Mouse (Mus musculus) large intestine, adult 2 months (tissue): ENCODE measurements around the gene Disp1. TPM values are rescaled to one million over a fixed set of nuclear protein-coding genes. Genes with fewer than 3 reads are reported as not detected.

ENCODE experiments used
- DNase-seq: peaks from one replicate; pipeline ENCODE4 v3.0.0-alpha.2; 2012; ENCODE audit warnings: low read depth, low spot score
- WGBS: fragments of 180-500 bp; shearing (Covaris S2); methylation state at CpG from one replicate; pipeline ENCODE4 v1.1.7; 2018; 5-methylcytosine and 5-hydroxymethylcytosine counted together
- polyA plus RNA-seq: library from polyadenylated mRNA; depleted of rRNA; stranded (reverse); fragments of >200 nt; gene quantifications from 2 replicates; pipeline ENCODE4 v1.2.3, GENCODE M21; 2012

Disp1 gene
- polyA plus RNA-seq, 1 experiment: 5.2 TPM

DNA sequence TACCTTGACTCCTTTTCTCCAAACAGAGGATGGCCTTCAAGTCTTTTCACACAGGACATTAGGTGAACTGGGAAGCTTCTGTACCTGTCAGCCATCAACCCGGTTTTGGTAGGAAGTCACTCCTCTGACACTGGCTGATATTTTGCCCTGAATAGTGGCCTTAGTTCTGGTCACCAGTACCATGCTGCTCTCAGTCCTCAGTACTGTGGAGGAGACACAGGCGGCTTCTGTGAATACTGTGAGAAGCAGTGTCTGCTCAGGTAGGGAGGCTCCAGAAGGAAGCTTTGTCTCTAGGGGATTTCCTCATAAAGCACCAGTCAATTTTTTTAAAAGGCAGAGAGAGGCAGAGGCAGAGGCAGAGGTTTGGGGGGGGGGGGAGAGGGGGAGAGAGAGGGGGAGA is 80.0 kb downstream of the Disp1 start:
- 73% methylated on average over 2 of the region's 2 CpGs for WGBS
- no peak for DNase-seq

DNA sequence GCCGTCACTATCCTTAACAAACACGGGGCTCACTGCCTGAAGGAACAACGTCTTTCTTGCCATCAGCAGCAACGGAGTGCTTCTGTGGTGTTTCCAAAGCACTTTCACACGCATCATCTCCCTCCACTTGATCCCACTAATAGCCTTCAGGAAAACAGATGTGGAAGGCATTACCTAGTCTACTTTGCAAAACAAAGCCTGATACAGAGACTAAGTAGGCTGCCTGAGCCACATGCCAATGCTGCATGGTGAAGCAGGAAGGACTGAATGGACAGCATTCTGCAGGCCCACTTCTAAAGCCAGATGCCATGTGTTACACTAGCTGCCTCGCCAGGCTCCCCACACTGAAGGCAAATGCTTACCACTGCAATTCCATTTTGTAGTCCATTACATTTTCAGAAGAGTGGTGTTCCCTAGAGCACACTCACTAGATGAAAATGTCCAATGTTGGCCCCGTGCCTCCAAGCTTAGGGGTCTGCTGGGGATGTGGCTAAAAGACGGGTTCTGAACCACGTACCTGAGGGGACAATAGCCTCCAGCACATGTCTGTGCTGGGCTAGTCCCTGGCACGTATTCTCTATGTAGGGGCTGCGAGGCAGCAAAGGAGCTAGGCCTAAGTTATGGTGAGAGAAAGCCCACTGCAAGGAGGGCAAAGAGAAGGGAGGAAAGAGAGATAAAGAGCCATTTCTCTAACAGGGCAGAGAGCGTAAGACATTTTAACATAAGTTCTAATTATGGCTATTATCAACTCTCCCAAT is 80.6 kb downstream of the Disp1 start:
- DNase-seq: no peak
- 87% methylated on average over 12 of the region's 12 CpGs for WGBS

DNA sequence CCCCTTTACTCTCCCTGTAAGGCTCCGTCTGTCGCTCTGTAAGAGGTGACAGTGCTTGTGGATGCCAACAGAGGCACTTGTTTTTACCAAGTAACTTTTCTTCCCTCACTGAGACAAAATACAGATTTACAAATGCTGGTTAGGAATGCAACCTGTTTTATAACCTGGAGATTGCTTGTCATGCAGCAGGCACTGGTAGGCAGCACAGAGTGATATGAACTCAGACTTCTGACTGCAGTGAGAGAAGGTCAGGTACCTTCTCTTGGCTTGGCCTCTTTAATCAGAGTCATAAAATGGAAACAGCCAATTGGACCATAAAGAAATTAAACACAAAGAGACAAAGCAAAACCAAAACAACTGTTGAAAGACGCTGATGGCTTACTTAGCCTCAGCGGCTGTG is 83.2 kb downstream of the Disp1 start:
- 47% methylated on average over 4 of the region's 4 CpGs for WGBS
- DNase-seq: no peak

DNA sequence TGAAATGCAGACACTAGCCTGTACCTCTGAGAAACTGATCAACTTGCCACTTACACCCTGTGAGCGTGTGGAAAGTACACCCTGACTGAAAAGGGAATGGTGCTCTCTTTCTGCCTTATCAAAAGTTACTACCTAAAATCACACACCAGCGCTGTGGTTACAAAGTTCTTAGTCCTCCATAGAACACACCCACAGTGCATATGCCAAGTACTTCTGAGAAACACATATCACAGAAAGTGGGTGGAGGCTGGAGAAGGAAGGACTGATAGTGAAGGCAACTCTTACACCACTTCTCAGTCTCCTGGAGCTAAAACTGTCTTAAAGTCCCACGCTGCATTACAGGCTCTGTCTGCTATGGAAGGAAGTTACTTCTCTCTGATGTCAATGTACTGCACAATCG is 86.9 kb downstream of the Disp1 start:
- DNase-seq: peak; percentile 36
- 32% methylated on average over 4 of the region's 4 CpGs for WGBS

- DNase-seq: no peak
- 57% methylated on average over 3 of the region's 3 CpGs for WGBS
Measured at GRCm38 (mm10) chr1:183133440-183133839, 87.9 kb downstream of the Disp1 start.

- DNase-seq: no peak
- 77% methylated on average over 4 of the region's 4 CpGs for WGBS
Measured at GRCm38 (mm10) chr1:183127246-183127645, 94.1 kb downstream of the Disp1 start.

DNA sequence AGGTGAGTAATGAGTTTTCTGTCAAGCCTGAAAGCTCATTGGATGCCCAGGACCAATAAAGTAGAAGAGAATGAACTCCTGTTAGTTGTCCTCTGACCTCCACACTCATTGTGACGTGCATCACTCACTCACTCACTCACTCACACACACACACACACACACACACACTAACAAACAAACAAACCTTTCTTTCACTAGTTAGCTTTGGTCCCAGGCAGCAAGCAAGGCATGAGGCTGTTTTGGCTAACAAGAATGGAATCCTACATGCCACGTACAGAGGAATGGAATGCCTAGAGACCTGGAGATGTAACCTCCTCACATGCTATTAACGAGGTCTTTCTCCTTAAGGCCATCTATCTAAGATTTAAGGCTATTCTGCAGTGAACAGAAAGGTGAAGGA is 97.6 kb downstream of the Disp1 start:
- 68% methylated on average over 3 of the region's 3 CpGs for WGBS

GRCm38 (mm10) chr1:183120341-183120923 is 100.9 kb downstream of the Disp1 start:
- DNase-seq: no peak
- 82% methylated on average over 12 of the region's 12 CpGs for WGBS

More for the DNA sequence above, 97.6 kb downstream of the Disp1 start:
- DNase-seq: no peak

- no peak for DNase-seq
- WGBS: 78% methylated on average over 21 of the region's 21 CpGs
Measured at GRCm38 (mm10) chr1:183117827-183118825, 103.2 kb downstream of the Disp1 start.

DNA sequence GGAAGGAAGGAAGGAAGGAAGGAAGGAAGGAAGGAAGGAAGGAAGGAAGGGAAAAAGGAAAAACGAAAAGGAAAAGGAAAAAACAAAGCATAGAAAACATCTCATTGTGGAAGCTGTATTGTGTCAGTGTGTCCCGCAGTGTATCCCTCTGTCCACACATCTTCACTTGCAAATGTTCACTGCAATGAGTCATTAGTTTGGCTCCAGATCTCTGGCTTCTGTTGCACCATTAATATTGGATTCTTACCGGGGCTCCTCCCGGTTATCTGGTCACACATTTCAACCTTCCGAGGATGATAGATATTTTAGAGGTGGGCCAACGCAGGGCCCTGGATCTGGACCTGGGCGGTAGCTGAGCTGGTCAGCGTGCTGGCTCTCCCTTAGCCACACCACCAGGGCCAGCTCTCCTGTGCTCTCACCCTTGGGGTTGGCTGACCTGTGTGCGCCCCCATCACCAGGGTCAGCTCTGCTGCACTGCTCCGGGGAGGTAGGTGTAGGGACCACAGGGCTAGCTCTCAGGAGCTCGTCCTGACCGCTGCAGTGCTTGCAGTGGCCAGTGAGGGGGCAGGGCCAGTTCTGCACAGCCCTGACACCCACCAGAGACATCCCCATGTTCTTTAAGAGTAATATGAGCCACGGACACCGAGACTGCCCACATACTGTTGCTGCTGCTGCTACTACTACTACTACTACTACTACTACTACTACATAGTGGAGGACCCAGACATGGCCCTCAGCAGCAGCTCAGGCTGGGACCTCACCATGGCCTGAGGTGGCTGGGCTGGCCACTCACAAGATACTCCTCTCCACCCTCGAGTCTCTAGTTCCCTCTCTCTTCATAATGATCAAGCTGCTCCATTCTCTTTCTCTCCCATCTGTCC is 104.1 kb downstream of the Disp1 start:
- 82% methylated on average over 15 of the region's 15 CpGs for WGBS
- no peak for DNase-seq

GRCm38 (mm10) chr1:183116441-183116840 is 104.9 kb downstream of the Disp1 start:
- WGBS: 68% methylated on average over 10 of the region's 10 CpGs

GRCm38 (mm10) chr1:183115076-183115475 is 106.2 kb downstream of the Disp1 start:
- DNase-seq: no peak
- WGBS: 90% methylated on average over 7 of the region's 7 CpGs

More at GRCm38 (mm10) chr1:183116441-183116840, 104.9 kb downstream of the Disp1 start:
- DNase-seq: no peak

DNA sequence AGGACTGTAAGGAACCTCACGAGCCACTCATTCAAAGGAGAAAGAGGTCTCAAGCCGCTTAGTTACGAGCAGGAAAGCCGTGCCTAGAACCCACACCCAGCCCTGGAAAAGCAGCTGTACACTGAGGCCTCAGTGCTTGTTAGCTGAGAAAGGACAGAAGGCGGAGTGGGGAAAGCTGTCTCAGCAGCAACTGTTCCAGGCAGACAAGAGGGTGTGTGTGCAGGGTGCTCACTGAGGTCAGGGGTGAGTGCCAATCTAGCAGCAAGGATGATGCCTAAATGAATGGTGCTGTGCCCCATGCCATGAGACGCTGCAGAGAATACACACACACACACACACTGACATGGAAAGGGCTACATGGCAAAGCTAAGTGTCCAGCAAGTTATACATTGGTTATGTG is 106.8 kb downstream of the Disp1 start:
- WGBS: 82% methylated on average over 6 of the region's 6 CpGs
- no peak for DNase-seq

DNA sequence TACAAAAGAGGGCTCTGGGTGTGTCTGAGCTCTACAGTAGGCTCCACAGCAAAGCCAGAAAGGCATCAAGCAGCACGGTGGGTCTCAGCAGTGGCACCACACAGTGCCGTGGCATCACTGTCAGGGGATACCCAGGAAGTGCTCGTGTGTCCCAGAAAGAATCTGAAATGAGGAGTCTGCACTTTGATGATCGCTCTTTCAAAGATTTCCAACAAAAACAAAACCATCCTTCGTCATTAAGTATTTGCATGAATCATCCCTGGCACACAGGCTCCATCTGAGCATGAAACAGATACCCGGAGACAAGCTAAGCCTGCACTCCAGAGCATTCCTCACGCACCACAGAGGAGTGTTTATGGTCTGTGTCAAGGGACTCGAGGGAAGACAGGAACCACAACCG is 107.8 kb downstream of the Disp1 start:
- no peak for DNase-seq
- WGBS: 64% methylated on average over 9 of the region's 9 CpGs

DNA sequence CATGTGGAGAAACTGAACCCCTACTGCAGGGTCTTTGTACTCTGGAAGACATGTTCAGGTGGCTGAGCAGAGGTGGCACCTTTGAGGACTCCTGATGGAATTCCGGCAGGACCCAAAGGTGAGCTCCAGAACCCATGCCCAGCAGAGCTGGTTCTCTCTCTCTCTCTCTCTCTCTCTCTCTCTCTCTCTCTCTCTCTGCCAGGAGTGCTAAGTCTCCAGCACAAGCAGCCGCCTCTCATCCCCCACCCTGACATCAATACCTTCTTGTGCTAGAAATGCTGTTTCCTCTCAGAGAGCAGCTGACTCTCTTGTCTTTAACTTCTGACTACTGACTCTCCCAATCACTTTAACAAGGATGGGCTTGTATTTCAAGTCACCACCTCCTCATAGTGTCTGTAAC is 113.8 kb downstream of the Disp1 start:
- no peak for DNase-seq
- 95% methylated on average over 2 of the region's 2 CpGs for WGBS

GRCm38 (mm10) chr1:183104696-183105095 is 116.6 kb downstream of the Disp1 start:
- DNase-seq: no peak
- WGBS: 83% methylated on average over 5 of the region's 5 CpGs

DNA sequence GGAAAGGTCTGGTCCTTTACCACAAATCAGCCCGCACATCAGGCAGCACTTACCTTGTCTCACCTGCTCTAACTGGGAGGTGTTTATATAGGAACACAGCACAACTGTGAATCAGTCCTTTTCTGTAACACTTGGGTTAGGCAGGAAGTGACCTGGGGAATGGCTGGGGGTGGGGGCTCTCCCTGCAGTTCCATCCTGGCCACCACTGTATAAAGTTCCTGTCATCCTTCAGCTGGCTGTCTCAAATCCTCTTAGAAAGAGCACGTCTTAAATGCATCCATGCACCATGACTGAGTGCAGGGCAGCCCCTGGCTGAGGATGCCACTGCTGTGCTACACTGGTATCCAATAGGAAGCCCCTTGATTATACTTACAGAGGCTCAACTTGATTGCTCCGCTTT is 118.5 kb downstream of the Disp1 start:
- DNase-seq: no peak
- WGBS: 88% methylated on average over 3 of the region's 3 CpGs

- no peak for DNase-seq
- WGBS: 91% methylated on average over 8 of the region's 8 CpGs
Measured at GRCm38 (mm10) chr1:183102153-183102552, 119.2 kb downstream of the Disp1 start.

- no peak for DNase-seq
- 82% methylated on average over 3 of the region's 3 CpGs for WGBS
Measured at GRCm38 (mm10) chr1:183101371-183101770, 120.0 kb downstream of the Disp1 start.
